Mouse (Mus musculus): Measurements from ENCODE around the gene Col4a2.

DNA sequence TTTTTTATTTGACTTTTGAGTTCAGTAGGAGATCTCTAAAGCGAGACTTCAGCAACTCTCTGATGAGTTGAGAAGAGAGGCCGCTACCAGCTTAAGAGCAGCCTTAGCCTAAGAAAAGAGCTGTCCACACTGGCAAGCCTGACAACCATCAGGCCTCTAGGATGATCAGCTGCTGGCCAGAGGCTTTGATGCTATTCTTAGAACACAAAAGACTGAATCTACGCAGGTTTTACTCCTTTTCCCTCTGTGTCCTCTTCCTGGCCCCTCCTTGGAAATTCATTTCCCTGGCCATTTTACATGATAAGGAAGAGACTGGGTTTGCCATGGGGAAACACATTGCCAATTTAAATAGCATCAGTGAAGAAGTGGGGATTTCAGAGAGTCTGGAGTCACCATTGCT lies 70.8 kb downstream of the Col4a2 start:
- TF ChIP-seq CTCF (IDR thresholded peaks at IDR 0.05; ENCODE audit: borderline replicate concordance, extremely low read depth, insufficient read depth, insufficient read length) (no peak), POLR2A (IDR thresholded peaks at IDR 0.05; ENCODE audit: borderline replicate concordance, extremely low read depth, insufficient read depth, insufficient read length, poor library complexity, severe bottlenecking) (no peak)

Measured in brain, embryonic 14.5 days (tissue).